In the genomic region with DNA sequence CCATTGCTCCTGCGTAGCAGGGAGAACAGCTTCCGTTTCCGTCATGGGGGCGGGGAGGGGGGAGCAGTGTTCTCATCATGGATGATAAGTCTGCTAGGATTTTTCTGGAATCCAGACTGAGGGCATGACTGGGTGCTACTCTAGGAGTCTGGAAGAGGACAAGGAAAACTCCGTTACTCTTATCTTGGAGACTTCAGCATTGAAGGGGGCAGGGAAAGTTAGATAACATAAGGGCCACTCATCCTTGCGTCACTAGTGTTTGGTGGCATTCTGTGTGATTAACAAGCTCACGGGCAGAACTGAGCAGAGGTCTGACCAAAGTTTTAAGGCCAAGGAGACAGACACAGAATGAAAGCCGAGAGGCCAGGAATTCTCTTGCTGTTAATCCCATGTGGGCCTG, we compare ENCODE assay signal across 22 mouse cellular contexts. TPM values are rescaled to one million over a fixed set of nuclear protein-coding genes. Genes with fewer than 3 reads are reported as not detected.
DNase-seq lines count a peak whose midpoint lies in the region; ATAC-seq and TF ChIP-seq lines count a peak whose summit lies in the region.
"Had no signal": no experiment of that assay in that cellular context is flagged by ENCODE, and none has a peak within 500 bp of the region (broad histone marks: within the 10 kb centered on the region; RNA-seq: fewer than 3 reads in every experiment).

No protein-coding gene starts in this region.

- H3K4me2 ChIP-seq in heart, embryonic 12.5 days = no peak overlapping the region
- no peak overlapping the region for H3K4me2 ChIP-seq in liver, embryonic 14.5 days (ENCODE audit: low read depth)
- H3K4me2 ChIP-seq: embryonic facial prominence, embryonic 13.5 days; forebrain, embryonic 13.5 days; hindbrain, embryonic 13.5 days had no signal

- H3K4me1 ChIP-seq in heart, embryonic 10.5 days = peaks cover 22% of the 10 kb centered on the region
- H3K4me1 ChIP-seq in heart, embryonic 12.5 days (replicated peaks) = peaks cover 12% of the 10 kb centered on the region
- peaks cover 0 to 10% of the 10 kb centered on the region in 2 experiments; a peak in 2 of 4 replicates for H3K4me1 ChIP-seq in liver, embryonic 14.5 days (replicated peaks; ENCODE audit: control insufficient read depth in 2 of 2, insufficient read depth in 2 of 2, low read length in 1 of 2)
- peaks cover 15% of the 10 kb centered on the region for H3K4me1 ChIP-seq in limb, embryonic 10.5 days
- H3K4me1 ChIP-seq: forebrain, embryonic 13.5 days; hindbrain, embryonic 13.5 days had no signal

- no peak for TF ChIP-seq EP300 in liver, embryonic 14.5 days (IDR thresholded peaks at IDR 0.05; ENCODE audit: low read depth)

- peak; percentile 60 for DNase-seq in adrenal gland, adult 2 months
- DNase-seq in adrenal gland, postnatal 25 days = no peak
- no peak for DNase-seq in heart, embryonic 10.5 days (ENCODE audit: low spot score)
- no peak for DNase-seq in liver, embryonic 14.5 days (ENCODE audit: low read depth in 3 of 3, low spot score in 3 of 3)
- no peak for DNase-seq in liver
- DNase-seq in limb, embryonic 10.5 days (ENCODE audit: low spot score) = no peak
- DNase-seq in urinary bladder, postnatal 36 days (ENCODE audit: low spot score in 2 of 2) = no peak
- DNase-seq: cerebellum, adult 11-12 months; cerebellum, adult 9-10 months; cerebellum, postnatal 25 days; gastrocnemius, adult 2 months; gastrocnemius, postnatal 36 days; heart, adult 11 months; heart, postnatal 36 days; kidney, adult 11 months; kidney, adult 9 months had no signal

- no peak for ATAC-seq in heart, embryonic 12.5 days (ENCODE audit: insufficient number of reproducible peaks, low FRiP score)
- 0 out of 2 replicates have a peak, but pooled peaks have one; percentile 28 for ATAC-seq in liver, embryonic 14.5 days (ENCODE audit: insufficient read depth)
- ATAC-seq: forebrain, embryonic 13.5 days; hindbrain, postnatal 0 days had no signal

- no peak for TF ChIP-seq CTCF in liver, embryonic 14.5 days (IDR thresholded peaks at IDR 0.05; ENCODE audit: low read depth)

- no peak overlapping the region for H3K9ac ChIP-seq in heart, embryonic 12.5 days
- no peak overlapping the region for H3K9ac ChIP-seq in liver, embryonic 14.5 days (replicated peaks)
- H3K9ac ChIP-seq: embryonic facial prominence, embryonic 13.5 days; forebrain, embryonic 13.5 days; hindbrain, embryonic 13.5 days had no signal

- H3K27me3 ChIP-seq in heart, embryonic 10.5 days (ENCODE audit: insufficient read depth, poor library complexity, severe bottlenecking) = peaks cover 4% of the 10 kb centered on the region; the same call in 1 of the 2 replicates
- no peaks in the 10 kb centered on the region for H3K27me3 ChIP-seq in heart, embryonic 12.5 days (replicated peaks)
- H3K27me3 ChIP-seq in liver, embryonic 14.5 days (ENCODE audit: control insufficient read depth, insufficient read depth, low read length) = no peaks in the 10 kb centered on the region
- H3K27me3 ChIP-seq in limb, embryonic 10.5 days (ENCODE audit: low read depth, poor library complexity, severe bottlenecking) = no peaks in the 10 kb centered on the region
- H3K27me3 ChIP-seq: CH12.LX; embryonic facial prominence, embryonic 13.5 days; forebrain, embryonic 13.5 days; hindbrain, embryonic 13.5 days had no signal

- H3K27ac ChIP-seq in heart, embryonic 10.5 days = 0 out of 2 replicates have a peak overlapping the region, but pooled peaks have one; percentile 24
- H3K27ac ChIP-seq in heart, embryonic 12.5 days (ENCODE audit: poor library complexity, severe bottlenecking) = no peak overlapping the region
- no peak overlapping the region for H3K27ac ChIP-seq in liver, embryonic 14.5 days
- H3K27ac ChIP-seq in limb, embryonic 10.5 days = peak overlapping the region; percentile 14; the same call in 1 of the 2 replicates
- H3K27ac ChIP-seq: embryonic facial prominence, embryonic 13.5 days; forebrain, embryonic 13.5 days; gastrocnemius, adult 2 months; hindbrain, embryonic 13.5 days; hindbrain, postnatal 0 days had no signal

- no peaks in the 10 kb centered on the region for H3K9me3 ChIP-seq in heart, embryonic 10.5 days
- 0 out of 2 replicates have a peak, but pooled peaks cover 4% of the 10 kb centered on the region for H3K9me3 ChIP-seq in heart, embryonic 12.5 days (replicated peaks)
- no peaks in the 10 kb centered on the region for H3K9me3 ChIP-seq in liver, embryonic 14.5 days (ENCODE audit: control insufficient read depth, low read length)
- H3K9me3 ChIP-seq in limb, embryonic 10.5 days (replicated peaks) = no peaks in the 10 kb centered on the region
- H3K9me3 ChIP-seq: embryonic facial prominence, embryonic 13.5 days; forebrain, embryonic 13.5 days had no signal

- H3K4me3 ChIP-seq in heart, embryonic 10.5 days = no peak overlapping the region
- H3K4me3 ChIP-seq in heart, embryonic 12.5 days = no peak overlapping the region
- H3K4me3 ChIP-seq in liver, embryonic 14.5 days (ENCODE audit: insufficient read depth in 1 of 2, low read depth in 2 of 2, low read length in 2 of 2) = no peak overlapping the region
- H3K4me3 ChIP-seq in limb, embryonic 10.5 days = no peak overlapping the region
- H3K4me3 ChIP-seq: embryonic facial prominence, embryonic 13.5 days; forebrain, embryonic 13.5 days; gastrocnemius, adult 2 months; hindbrain, embryonic 13.5 days had no signal

- 26% methylated on average over 8 of the region's 8 CpGs for WGBS in heart, embryonic 10.5 days
- WGBS in heart, embryonic 12.5 days = 24% methylated on average over 8 of the region's 8 CpGs
- WGBS in liver, embryonic 14.5 days (ENCODE audit: insufficient replicate concordance) = 45% methylated on average over 8 of the region's 8 CpGs
- 79% methylated on average over 8 of the region's 8 CpGs for WGBS in limb, embryonic 10.5 days

- H3K36me3 ChIP-seq in heart, embryonic 10.5 days = no peaks in the 10 kb centered on the region
- no peaks in the 10 kb centered on the region for H3K36me3 ChIP-seq in heart, embryonic 12.5 days
- H3K36me3 ChIP-seq in liver, embryonic 14.5 days (replicated peaks; ENCODE audit: control insufficient read depth, insufficient read depth, low read depth) = no peaks in the 10 kb centered on the region
- no peaks in the 10 kb centered on the region for H3K36me3 ChIP-seq in limb, embryonic 10.5 days
- H3K36me3 ChIP-seq: embryonic facial prominence, embryonic 13.5 days had no signal

RNA-seq across cellular contexts. Expression of gene Rab11fip4, which starts 42.4 kb away (rescaled TPM):
- 1 to 10 TPM; 1.8 to 7.2 TPM for total RNA-seq in adrenal gland, adult 2 months (2021)
- 2.7 and 4.0 TPM in 2 replicates for polyA plus RNA-seq in adrenal gland, adult 2 months (2012; rRNA removed)
- total RNA-seq in adrenal gland, postnatal 25 days (2021) = 3.4 and 4.2 TPM in 2 replicates
- 1.2 and 3.5 TPM in 2 replicates for polyA plus RNA-seq in heart, embryonic 10.5 days (2016; fragmentation: Nextera tagmentation; extraction: Ambion mirVana)
- 0.63 and 0.77 TPM in 2 replicates for polyA plus RNA-seq in heart, embryonic 12.5 days (2016; fragmentation: Nextera tagmentation; extraction: Ambion mirVana)
- polyA plus RNA-seq in liver, embryonic 14.5 days (2012; rRNA removed) = 0.63 and 0.82 TPM in 2 replicates
- polyA plus RNA-seq in liver, embryonic 14.5 days (2014; fragmentation: Nextera tagmentation; extraction: Ambion mirVana) = 0.46 and 0.64 TPM in 2 replicates
- polyA plus RNA-seq in limb, embryonic 10.5 days (2016; fragmentation: Nextera tagmentation; extraction: Ambion mirVana) = 9.5 and 13.4 TPM in 2 replicates

Comparison
In these comparisons a context has a peak if more than half of its experiments do, and no peak if none do; other contexts are left out.
1. H3K27ac ChIP-seq: peak in heart, embryonic 10.5 days (single experiment) and limb, embryonic 10.5 days (single experiment); none in heart, embryonic 12.5 days (single experiment) and liver, embryonic 14.5 days (single experiment).